Mouse (Mus musculus) hematopoietic stem cell, adult 5-6 weeks (primary cell): ENCODE data around the gene Gm4737. TPM values are rescaled to one million over a fixed set of nuclear protein-coding genes. Genes with fewer than 3 reads are reported as not detected.

Experiments used
- ATAC-seq, 2 experiments: fragments of 125-278 bp in 1 of 2; replicated peaks in 1 of 2; 2 replicates each; pipeline ENCODE4 v1.8.0; 2016 to 2017; ENCODE audit warnings: inconsistent platforms in 2 of 2, mild to moderate bottlenecking in 2 of 2, moderate number of reproducible peaks in 2 of 2, low read depth in 1 of 2, moderate TSS enrichment in 1 of 2; ENCODE audit not compliant: low FRiP score in 2 of 2, poor library complexity in 2 of 2, severe bottlenecking in 2 of 2, insufficient read depth in 1 of 2, low TSS enrichment in 1 of 2
- total RNA-seq: library from RNA; stranded (forward); fragments of 172-1452, 232-1000 nt; gene quantifications from 2 replicates; pipeline ENCODE4 v1.2.3, GENCODE M21; 2017

Gm4737 gene
- total RNA-seq, result 7.7 and 16.2 TPM in 2 replicates

DNA sequence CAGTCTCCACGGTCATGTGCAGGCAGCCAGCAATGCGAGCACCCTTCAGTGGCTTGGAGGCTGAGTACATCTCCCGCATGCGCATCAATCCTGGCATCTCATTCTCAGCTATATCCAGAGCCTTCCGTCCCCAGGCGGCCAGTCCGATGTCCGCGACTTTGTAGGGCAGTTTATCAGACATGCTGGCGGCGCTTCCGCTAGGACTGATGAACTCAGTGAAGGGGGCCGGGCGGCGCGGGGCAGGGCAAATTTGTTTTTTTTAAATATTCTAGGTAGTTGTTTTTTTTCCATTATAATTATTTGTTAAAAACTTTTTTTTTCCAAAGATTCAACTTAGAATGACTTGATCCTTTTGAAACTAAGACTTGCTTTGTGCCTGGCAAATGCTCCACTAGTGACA is at the start of gene Gm4737:
Gene Gm4737 (minus strand): TSS at position 246 of the 400 bp plus-strand sequence.
- ATAC-seq, result peak in 1 of 2 experiments; percentile 56; a peak in 1 of 4 replicates

DNA sequence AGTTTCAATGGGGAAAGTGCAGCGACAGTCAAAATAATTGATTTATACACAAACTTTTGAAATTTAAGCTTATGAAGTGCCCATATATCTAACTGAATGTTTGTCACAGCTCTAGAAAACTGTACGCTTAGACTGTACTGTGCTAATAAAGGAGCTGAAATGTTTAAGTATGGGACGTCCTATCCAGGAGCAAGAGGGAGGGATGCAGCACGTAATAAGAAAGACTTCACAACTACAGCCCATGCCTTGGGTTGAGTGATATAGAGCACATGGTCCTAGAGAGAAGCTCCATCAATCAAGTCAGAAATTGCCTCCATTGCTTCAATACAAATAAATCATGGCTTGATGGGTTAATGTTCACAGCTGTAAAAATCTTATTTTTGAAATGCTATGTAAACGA is 40.9 kb upstream of the Gm4737 start:
- ATAC-seq, result no peak

- no peak for ATAC-seq
Measured at GRCm38 (mm10) chr16:46183096-46183495, 28.2 kb upstream of the Gm4737 start.

GRCm38 (mm10) chr16:46178121-46178801 is 23.4 kb upstream of the Gm4737 start:
- no peak for ATAC-seq

DNA sequence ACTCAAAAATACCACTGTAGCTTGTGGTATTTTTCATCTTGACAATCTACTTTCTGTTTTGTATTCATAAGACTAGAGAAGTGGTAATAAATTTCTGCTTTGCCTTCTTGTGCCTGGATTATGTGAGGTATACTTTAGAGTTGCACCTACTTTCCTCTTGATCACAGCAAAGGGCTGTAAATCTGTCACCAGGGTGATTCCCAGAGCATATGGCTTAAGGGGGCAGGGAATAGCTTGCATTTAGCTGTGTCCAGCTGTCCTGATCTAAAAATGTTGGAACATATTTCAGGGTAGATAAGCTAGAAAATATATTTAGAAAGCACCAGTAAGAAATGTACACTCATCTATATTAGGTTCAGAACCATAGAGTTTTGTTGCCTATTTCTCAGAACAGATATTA is 18.2 kb upstream of the Gm4737 start:
- ATAC-seq, result no peak

DNA sequence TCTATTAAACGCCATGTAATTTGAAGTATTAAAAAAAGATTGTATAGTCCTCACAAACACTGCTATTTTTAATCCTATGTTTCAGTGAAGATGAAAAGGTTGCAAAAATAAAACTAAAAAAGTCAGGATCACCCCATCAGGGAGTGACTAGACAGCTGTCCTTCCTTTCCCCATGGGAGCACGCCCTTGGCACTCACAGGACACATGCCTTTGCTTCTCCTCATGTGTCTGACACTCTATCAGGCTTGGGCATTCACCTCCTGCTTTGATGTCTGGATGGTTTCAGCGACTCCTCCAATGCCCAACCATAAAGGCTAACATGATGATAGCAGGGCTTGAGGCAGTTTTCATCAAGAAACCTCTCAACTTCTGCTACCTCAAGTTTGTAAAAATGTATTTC is 12.1 kb upstream of the Gm4737 start:
- ATAC-seq, result no peak

GRCm38 (mm10) chr16:46165305-46165704 is 10.4 kb upstream of the Gm4737 start:
- ATAC-seq, result no peak

DNA sequence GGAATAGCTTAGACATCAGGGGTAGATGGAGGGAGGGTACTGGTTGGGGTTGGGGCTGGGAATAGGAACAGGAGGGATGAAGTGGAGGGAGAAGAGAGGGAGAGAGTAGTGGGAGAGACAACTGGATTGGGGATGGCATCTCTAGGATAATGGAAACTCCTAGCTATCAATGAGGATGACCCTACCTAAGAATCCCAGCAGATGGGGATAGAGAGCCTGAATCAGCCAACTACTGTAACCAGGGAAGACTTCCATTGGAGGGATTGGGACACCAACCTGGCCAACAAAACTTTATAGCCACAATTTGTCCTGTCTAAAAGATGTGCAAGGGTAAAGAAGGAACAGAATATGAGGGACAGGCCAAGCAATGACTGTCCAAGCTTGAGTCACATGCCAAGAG is 3.7 kb downstream of the Gm4737 start:
- no peak for ATAC-seq

DNA sequence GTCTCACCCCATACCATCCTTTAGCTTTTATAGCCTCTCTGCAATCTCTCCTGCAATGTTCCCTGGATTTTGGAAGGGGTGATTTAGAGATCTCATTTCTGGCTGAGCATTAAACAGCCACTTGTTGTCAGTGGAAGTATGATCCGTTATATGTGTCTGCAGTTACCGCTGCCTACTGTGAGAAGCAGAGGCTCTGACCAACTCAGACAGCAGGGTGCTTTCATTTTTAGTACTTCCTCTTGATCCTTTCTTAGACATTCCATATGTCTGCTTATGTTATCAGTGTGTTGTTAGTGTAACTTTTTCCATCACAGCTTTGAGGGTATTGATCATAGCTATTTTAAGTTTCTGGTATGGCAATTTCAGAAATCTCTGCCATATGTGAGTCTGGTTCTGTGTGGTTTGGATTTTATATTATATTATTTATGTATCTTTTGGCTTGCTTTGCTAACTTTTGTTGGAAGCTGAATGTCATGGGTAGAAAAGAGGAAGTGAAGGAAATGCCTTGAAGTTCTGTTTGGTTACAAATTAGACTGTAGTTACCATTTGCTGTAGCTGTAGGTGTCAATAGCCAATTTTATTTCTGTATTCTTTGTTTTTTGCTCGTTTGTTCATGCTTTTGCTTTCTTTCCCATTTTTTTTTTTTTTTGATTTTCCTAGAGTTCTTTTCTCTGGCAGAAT is 6.1 kb downstream of the Gm4737 start:
- peak; percentile 75 to 79 for ATAC-seq

GRCm38 (mm10) chr16:46146962-46147361 is 7.9 kb downstream of the Gm4737 start:
- ATAC-seq, result no peak

DNA sequence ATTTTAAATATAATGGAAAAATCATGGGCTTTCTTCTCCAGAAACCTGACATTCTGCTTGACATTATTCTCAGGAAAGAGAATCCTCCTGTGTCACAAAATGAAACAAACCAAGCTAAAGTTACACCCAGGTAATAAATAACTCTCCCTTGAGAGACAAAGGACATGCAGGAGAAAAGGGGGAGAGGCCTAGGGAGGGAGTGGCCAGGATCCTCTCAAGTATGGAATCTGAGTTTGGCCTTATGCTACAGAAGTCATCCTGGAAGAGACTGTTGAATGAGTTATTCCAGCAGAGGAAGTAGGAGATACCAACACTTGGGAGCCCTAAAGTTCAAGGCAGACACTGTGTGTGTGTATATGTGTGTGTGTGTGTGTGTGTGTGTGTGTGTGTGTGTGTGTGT is 32.6 kb downstream of the Gm4737 start:
- no peak for ATAC-seq

GRCm38 (mm10) chr16:46121420-46121819 is 33.5 kb downstream of the Gm4737 start:
- peak; percentile 58 to 63; a peak in 3 of 4 replicates for ATAC-seq

DNA sequence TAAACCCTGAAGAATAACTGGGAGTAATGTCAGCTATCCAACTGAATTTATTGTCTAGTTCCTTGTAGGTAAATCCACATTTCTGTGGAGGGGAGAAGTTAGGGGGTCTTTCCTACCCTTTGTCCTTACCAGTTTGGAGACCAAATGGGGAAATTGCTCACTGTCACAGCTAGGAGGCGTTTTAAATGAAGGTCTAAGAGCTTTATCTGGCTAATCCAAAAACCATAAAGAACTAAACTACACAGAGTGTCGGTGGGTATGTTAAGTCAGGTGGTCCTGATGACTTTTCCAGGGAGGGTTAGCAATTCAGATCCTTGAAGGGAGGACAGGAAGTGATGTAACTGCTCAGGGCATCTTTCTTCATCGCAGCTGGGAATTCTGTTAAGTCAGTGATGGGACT is 34.3 kb downstream of the Gm4737 start:
- peak in 1 of 2 experiments; percentile 31; a peak in 1 of 4 replicates for ATAC-seq

GRCm38 (mm10) chr16:46120020-46120419 is 34.9 kb downstream of the Gm4737 start, which contains the start of gene Cd96:
Cd96 (minus strand) TSS chr16:46120251.
- ATAC-seq, result peak; percentile 85 to 95

DNA sequence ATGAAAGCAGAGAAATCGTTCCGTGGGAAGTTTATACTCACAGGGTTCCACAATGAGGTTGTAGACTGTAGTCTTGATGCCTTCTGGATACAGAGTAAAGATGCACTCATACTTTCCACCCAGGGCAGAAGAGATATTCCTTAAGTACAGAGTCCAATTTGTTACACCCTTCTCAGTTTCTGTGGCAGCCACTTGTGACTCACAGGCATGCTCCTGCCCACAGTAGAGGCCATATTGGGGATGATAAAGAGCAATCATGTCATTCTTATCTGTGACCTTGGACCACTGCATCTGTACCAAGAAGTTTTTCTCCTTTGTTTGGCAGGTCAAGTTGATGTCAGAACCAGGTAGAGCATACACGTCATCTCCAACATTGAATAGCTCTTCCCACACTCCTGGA is 37.2 kb downstream of the Gm4737 start:
- ATAC-seq, result no peak

DNA sequence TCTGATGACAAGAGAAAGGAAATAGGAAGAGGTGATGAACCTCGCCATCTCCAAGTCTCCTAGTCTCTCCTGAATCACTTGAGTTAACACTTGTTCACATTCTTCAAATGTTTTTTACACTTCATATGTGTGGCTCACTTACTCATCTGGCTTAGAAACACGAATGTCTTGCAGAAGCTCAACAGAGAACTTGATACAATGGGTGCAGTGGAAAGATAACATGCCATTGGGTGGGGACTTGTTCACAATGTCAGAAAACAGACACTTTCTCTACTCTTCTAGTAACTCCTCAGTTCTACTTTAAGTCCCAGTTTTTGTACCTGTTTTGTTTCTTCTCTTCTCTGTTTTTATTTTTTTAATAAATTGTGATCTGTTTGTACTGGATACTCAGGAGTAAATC is 40.1 kb downstream of the Gm4737 start:
- ATAC-seq, result no peak

DNA sequence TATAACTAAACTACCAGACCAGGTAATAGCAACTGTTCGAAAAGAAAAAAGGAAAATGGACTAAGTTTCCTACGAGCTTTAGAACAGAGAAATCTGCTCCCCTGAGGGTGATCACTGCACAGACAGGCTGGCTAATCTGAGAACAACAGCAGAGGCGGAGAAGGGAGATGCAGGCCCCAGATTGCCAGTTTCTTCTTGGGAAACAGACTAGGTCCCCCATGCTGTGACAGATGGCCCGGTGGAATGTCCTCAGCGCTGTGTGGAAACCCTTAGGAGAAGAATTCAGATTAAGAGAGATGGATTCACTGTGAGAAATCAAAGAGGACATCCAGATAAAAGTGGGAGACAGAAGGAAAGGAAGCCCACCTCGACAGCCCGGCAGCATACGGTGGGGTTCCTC is 45.3 kb downstream of the Gm4737 start:
- no peak for ATAC-seq

DNA sequence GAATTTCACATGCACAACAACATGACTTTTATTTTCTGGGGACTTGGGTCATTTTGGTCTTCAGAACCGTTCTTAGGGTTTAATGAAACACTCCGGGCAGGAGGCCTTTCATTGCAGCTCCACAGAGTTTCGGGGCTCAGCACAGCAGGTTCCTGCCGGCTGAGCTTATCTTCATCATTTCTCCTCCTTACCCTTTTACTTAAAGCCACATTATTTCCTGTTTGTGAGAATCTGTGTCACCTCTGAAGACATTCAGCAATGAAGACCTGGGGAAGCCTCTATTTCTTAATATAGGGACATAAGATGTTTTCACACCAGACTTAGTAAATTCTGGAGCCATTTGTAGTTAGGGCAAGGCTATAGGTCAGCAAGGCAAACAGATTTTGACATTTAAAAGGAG is 47.4 kb downstream of the Gm4737 start:
- no peak for ATAC-seq

- ATAC-seq, result no peak
Measured at GRCm38 (mm10) chr16:46104491-46104890, 50.4 kb downstream of the Gm4737 start.
